Mouse (Mus musculus) frontal cortex, adult 2 months (tissue): ENCODE results near the gene Pmm2. TPM values are rescaled to one million over a fixed set of nuclear protein-coding genes. Genes with fewer than 3 reads are reported as not detected.

Experiments used
- DNase-seq, 2 experiments: peaks; one replicate each; pipeline ENCODE4 v3.0.0; 2022; ENCODE audit warnings: low spot score in 1 of 2; ENCODE audit errors: extremely low spot score in 1 of 2
- polyA plus RNA-seq: library from polyadenylated mRNA; depleted of rRNA; stranded (reverse); fragments of >200 nt; gene quantifications from 2 replicates; pipeline ENCODE4 v1.2.3, GENCODE M21; 2012

The Pmm2 gene
- polyA plus RNA-seq, 1 experiment, result 48.4 TPM

DNA sequence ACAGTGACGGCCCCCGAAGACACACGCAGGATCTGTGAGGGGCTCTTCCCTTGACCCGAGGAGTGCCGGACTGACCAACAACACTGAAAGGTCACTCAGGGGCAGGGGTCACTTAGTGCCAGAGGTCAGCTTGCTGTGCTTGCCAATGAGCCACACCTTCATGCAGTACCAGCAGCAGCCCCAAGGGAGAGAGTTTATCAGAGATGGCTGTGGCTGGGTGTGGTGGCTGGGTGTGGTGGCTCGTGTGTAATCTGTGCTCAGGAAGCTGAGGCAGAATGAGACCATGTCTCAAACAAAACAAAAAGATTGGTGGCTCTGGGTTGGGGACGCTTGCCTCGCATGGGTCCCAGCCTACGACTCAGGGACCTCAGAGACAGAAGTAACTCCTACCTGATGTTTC is 18.1 kb downstream of the Pmm2 start:
- no peak for DNase-seq

DNA sequence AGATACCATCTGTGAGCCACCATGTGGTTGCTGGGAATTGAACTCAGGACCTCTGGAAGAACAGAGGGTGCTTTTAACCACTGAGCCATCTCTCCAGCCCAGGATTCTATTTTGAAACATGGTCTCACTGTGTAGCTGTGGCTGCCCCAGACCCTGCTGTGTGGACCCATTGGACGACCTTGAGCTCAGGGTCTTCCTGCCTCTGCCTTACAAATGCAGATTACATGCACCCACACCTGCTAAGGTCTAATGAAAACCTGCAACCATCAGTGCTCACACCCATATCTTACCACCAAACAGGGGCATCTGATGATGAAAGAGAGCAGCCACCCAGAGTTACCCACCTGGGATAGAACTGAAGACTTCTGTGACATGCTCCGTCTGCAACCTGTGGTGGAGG is 18.8 kb downstream of the Pmm2 start:
- no peak for DNase-seq

DNA sequence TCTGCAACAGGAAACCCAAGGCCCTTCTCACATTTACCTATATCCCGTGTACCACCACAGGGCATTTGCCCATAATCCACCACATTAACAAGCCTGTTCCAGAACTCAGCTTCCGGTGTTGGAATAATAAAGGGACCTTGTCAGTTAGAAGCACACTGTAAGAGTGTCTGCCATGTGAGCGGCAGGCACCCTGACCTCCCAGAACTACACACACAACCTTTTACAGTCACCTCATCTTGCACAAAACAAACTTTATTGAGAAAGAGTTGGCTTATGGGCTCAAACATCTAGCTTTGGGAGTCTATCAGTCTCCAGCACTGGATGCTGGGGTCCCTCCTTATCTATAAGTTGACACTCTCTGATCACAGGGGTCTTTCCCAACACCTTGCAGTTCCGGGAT is 20.9 kb downstream of the Pmm2 start:
- DNase-seq, result no peak

DNA sequence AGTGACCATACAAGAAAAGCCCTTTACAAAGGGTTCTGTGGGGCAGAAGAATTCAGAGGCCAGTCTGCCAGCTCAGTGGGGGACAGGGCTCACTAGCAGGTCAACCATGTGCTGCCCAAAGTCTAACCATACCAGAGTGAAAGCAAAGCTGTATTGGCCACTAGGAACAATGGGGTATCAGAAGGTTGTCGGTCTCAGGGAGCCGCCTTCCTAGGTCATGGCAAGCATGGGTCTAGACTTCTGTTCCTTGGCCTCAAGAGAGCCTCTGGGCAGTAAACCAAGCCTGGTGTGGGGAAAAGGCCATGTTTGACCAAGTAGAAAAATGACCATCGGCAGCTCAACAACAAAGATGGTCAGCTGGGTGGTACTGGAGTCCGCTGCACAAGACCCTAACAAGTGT is 21.3 kb downstream of the Pmm2 start:
- no peak for DNase-seq

DNA sequence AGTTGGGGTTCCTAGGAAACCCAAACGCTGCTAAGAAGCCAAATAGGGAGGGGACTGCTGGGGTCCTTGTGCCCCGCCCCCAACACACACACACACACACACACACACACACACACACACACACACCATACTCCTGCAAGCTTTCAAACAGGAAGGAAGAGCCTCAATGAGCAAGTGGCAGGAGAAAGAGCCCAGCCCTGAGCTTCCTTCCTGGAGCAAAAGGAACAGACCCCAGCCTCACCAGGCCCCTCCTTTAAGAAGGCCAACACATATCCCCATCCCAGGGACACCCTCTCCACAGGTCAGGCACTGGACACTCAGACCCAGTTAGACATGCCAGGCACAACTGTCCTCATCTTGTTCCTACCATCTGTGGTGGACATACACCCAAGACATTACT is 25.5 kb downstream of the Pmm2 start:
- no peak for DNase-seq

DNA sequence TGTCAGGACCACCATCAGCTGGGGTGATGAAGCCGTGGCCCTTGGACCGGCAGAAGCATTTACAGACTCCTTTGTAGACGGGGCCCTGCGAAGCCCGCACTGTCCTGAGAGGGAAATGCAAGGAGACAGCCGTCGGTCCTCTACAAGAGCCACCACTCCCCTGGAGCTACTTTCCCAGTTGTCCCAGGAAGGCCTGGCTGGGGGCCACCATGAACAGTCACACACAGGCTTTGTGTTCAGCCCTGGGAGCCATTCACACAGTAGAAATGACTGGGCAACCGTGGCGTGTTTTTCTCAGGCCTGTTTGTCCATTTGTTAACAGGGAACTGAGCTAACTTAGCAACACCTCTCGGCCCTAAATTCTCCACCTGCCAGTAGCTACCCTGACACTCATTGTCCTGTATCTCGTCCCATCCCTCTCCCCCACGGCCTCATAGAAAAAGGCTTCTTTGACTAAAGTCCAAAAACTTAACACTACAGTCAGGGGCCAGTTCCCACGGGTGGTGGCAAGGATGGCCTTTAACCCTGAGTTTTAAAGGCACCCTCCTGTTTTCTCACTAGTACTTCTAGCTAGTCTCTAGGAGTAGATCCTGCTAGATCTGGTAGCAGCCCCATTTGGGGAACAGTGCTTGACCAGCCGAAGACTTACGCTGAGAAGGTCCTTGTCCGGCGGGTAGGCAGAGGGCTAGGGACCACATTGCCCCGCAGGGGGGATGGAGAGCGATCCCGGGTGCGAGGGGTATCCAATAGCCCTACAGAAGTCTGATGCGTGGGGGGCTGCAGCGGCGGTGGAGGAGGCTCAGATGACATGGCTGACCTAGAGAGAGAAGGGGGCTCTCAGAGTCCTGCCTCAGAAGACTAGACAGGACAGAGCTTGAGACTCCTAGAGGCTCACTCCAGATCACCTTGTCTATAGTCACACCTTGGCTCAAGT is 26.4 kb downstream of the Pmm2 start:
- no peak for DNase-seq

DNA sequence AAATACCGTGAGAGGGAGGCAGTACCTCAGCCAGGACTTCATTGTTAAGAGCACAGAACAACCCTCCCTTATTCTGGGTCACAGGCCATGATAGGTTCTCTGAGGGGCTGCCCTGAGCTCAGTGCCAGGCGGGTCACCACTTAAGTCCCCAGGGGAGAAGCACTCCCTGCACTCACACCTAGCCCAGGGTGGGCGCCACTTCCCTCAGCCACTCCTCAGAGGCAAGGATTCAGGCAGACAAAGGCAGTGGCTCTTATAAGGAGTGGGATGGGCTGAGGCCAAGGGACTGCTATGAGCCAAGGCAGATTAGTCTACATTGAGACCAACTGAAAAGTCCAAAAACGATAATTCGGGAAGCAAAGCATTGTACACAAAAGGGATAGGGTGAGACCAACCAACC is 27.9 kb downstream of the Pmm2 start:
- DNase-seq, result no peak

DNA sequence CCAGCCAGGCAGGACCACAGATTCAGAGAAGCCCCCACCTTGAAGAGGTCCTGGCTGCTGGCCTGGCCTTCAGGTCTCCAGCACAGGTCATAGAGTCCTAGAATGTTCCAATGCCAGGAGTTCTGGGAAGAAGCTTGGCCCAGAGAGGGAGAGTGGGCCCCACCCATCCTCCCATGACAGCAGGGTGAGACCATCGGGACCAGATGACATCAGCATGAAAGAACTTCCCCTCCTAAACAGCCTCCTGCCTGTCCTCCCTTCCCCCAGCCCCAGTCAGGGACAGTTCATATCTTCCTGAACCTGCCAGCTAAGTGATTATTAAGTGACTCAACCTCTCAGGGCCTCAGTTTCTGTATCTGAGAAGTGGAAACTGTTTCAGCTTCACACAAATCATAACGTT is 29.0 kb downstream of the Pmm2 start:
- DNase-seq, result no peak

DNA sequence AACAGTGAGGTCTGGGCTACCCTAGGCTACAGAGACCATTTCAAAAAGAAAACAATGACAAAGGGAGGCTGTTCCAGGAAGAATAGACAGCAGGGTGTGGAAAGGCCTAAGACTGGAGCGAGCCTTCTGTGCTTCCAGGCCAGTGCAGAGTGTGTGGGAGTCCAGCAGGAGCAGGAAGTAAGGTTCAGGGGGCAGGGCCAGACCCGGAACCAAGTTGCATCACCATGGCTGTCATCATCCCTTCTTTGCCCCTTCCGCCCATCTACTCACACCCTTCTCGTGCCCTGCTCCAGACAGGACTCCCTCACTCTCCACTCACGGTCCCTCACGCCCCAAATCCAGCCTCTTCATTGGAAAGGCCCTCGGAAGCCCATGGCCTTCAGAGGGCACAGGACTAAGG is 29.8 kb downstream of the Pmm2 start:
- DNase-seq, result no peak

DNA sequence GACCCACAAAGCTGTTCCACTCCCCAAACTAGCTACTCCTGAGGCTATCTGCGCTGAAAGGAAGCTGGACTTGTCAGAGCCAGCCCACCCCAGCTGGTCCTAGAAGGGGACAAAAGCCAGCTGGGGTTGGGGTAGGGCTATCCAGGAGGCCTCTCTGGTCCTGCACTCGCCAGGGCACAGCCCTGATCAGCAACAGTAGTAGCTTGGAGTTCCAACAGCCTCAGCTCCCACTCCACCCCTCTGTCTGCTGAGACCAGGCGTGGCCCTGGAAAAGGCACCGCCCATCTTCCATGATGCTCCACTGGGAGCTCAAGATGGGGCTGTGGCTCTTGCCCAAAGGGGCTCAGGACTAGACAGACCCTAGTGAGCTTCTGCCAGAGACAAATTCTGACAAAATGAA is 30.3 kb downstream of the Pmm2 start:
- DNase-seq, result no peak

DNA sequence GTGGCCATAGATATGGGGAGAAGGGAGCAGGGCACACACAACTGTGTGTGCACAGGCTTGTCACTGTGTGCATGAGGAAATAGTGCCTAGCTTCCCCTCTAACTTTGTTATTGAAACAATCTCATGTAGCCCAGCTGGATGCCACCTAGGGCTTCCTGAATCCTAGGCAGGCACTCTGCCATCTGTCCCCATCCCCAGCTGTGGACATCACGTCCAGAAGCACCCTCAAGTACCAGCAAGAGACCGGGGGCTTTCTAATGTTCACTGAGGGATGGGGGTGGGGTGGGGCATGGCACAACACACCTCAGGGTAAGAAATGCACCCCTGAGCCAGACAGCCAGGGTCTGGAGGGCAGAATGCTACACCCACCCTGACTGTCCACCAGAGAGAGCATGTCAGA is 30.9 kb downstream of the Pmm2 start:
- DNase-seq, result no peak

DNA sequence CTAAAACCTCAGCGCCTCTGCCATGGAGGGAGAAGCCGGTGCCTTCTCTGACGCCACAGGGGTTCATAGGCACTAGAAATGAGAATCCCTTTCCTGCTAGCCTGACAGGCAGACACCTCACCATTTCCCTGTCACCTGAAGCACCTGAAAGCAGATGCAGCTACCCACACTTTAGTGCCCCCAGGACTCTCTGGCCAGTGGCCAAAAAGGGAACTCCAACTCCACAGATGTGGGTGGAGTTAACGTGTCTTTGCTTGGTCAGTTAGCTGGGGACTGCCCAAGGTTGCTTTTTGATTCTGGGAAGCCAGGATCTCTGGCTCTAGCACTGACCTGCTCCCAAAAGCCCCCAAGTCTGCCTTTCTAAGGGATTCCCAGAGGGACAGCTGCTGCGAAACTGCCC is 32.0 kb downstream of the Pmm2 start:
- DNase-seq, result no peak

DNA sequence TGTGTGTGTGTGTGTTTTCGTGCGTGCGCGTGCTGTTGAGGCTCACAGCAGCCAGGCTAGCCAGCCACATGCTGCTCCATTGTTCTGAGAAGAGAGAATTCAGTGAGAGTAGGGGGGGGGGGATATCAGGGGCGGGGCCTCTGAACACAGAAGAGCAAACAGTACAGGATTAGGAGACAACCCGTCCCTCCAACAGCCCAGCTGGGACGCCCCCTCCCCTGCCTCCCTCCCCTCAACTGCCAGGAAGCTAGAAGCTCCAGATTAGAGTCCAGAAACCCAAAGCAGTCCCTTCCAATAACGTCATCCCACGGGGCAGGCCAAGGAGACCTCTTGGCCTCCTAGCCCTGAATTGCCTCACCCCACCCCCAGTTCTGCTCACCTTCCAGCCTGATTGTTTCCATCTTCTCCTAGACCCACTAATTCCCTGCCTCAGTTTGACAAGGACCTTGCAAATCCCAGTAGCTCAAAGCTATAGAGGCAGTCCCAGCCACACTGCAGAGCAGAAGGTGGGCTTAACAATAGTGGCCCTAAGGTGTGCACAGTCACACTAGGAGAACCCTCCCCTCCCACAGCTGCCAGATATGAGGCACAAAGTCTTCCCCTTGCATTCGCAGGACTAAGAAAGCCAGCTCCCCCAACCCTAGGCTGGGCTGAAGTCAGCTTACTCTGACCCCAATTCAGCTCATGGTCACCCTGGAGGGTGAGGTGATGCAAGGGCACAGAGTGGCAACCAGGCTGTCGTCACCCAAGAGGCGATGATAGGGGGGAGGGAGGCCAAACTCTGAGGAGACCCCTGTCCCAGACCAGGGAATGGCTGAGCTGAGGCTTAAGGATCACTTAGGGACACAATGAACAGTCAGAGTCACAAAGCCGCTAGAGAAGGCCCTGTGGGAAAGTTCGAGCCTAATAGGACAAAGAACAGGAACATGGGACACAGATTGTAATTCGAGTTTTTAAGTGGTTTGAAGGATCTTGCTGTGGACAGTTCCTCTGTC is 32.9 kb downstream of the Pmm2 start:
- no peak for DNase-seq

DNA sequence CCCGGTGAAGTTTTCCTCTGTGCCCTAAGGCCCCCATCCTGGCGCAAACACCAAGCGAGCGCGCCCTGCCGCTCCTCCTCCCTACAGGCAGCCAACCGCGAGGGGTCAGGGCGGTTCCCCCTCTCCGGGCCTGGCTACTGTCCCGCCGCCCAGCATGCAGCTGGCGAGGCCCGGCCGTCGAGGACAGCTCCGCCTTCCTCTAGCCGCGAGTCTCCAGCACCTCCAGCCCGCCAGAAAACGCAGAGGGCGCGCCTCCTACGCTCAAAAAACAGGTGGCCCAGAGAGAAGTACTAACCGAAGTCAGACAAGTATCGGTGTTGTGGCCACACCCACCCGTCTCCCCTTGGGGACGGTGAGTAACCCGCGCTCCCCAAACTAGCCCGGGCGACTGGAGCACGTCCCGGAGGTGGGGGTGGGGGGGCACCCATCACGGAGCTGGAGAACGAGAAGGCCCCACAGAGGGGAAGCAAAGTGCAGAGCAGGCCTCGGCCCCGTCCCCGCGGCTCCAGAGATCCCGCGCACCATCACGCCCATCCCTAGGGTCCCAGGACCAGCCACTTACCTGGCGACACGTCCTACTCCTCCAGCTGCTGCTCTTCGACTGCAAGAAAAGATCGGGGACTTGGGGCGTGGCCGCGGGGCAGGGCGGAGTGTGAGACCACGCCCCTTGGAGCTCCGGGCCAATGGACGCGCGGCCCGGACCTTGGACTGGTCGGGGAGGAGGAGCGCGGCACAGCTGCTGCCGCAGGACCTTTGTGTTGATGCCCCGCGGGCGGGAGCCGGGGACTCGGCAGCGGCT is 34.3 kb downstream of the Pmm2 start, which contains the start of gene Carhsp1:
TSS of gene Carhsp1 (minus strand) at position 605 of the 799 bp plus-strand sequence.
- DNase-seq, result peak in 1 of 2 experiments; percentile 85

DNA sequence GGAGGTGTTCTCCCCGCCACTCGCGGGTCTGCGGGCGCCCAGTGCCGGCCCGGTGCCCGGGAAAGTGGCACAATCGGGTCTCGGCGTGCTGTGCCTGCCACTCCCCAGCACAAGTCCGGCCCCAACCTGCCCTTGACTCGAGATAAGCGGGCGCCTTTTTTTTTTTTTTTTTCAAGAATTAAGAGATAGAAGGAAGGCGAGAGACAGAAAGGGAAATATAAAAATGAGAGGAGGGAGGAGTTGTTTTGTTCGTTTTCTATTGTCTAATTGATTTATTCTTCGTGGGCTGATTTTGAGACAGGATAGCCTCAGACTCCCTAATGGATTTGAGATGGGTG is 34.8 kb downstream of the Pmm2 start:
- no peak for DNase-seq

DNA sequence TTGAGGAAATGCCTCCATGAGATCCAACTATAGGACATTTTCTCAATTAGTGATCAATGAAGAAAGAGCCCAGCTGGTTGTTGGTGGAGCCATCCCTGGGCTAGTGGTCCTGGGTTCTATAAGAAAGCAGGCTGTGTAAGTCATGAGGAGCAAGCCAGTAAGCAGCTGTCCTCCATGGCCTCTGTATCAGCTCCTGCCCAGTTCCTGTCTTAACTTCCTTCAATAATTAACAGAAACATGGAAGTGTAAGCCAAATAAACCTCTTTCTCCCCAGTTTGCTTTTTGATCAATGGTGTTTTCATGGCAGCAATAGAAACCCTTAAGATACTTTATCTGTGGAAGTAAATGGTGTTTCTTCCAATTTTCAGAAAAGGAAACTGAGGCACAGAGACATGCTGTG is 35.3 kb downstream of the Pmm2 start:
- no peak for DNase-seq

DNA sequence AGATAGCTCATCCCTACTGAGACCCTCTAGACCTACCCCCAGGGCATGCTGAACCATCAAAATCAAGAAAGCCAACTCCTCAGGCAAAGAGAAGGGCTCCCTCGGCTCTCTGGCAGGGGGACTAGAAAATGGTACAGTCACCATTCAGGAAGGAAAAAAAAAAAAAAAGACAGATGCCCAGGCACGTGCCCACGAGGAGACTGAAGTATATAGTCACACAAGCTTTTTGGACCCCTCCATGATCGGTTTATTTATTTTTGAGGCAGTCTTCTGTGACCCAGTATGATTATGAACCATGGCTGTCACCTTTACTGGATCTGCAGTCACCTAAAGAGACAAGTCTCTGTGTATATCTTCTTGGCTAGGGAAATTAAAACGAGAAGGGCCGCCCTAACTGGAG is 35.9 kb downstream of the Pmm2 start:
- DNase-seq, result no peak

DNA sequence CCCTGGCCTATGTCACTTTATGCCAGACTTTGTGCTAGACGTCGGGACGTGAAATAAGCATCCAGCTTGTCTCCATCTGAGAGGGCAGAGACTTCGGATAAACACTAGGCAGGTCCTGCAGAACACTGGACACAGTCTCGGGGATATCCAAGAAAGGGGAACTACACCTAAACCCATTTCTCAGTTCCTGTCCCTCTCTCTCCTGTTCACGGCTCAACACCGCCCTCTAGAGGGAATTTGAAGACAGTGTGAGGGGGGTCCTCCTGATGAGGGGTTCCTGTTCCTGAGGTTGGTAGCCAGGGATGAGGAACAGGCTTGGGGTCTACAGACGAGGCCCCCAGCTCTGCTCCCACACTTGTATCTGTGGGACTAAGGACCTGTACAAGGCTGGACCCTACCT is 36.7 kb downstream of the Pmm2 start:
- peak in 1 of 2 experiments; percentile 59 for DNase-seq

DNA sequence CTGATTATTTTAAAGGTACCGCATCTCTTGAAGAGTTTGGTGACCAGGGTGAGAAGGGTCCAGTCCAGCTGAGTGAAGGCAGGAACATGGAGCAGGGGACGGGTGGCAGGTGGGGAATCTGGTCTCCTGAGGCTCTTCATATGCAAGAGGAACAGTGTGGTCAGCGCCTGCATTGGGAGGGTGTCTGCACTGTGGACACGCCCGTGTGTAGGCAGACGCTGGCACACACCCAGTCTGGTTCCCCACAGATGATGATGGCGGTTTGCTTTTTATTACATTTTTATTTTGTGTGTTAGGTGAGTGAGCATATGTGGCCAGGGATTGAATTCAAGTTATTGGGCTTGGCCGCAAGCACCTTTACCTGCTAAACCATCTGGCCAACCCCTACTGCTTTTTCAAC is 38.1 kb downstream of the Pmm2 start:
- no peak for DNase-seq

DNA sequence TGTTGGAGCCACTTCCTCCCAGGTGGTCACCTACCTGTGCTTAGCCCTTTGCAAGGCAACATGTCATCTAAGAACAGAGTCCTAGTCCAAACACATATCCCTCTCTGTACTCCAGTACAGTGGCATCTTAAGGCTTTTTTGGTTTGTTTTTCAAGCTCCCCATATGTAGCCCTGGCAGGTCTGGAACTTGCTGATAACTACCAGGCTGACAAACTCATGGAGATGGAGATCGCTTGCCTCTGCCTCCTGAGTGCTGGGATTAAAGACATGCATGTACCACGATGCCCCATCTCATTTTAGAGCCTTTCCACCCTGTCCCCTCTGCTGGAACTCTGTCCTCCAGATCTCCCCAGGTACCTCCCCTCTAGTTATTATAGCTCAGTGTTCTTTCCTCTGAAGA is 38.8 kb downstream of the Pmm2 start:
- DNase-seq, result no peak

DNA sequence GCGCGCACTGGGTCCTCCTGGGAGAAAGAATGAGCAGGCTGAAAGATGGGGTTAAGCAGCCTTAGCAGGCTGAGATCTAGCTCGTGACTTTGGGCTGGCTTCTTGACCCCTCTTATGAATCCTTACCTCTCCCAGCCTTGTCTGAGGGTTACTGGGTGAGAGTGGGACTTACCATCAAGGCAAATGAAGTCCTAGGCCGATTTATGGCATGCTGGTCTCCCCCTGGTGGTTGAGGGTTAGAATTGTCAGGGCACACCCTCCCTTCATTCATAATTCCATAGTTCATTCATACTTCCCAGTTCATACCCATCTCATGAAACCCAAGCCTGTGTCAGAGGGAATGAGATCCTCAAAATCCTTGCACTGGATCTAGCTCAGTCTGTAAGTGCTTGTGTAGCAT is 39.3 kb downstream of the Pmm2 start:
- peak in 1 of 2 experiments; percentile 62 for DNase-seq
